Comparison of ENCODE assay signal across 11 mouse cellular contexts in genomic region chr15:97372611-97373131, GRCm38 (mm10).
DNase-seq lines count a peak whose midpoint lies in the region; ATAC-seq lines count a peak whose summit lies in the region.
"Had no signal": no experiment of that assay in that cellular context is flagged by ENCODE, and none has a peak within 500 bp of the region (broad histone marks: within the 10 kb centered on the region; RNA-seq: fewer than 3 reads in every experiment).

No protein-coding gene starts in this region.

- H3K9ac ChIP-seq in kidney, embryonic 16.5 days (replicated peaks; ENCODE audit: low read length) = peak overlapping the region; percentile 33; the same call in 1 of the 2 replicates
- peak overlapping the region; percentile 23; the same call in 1 of the 2 replicates for H3K9ac ChIP-seq in liver, embryonic 16.5 days (ENCODE audit: low read depth, low read length)
- H3K9ac ChIP-seq: forebrain, embryonic 15.5 days; neural tube, embryonic 12.5 days had no signal

- H3K27me3 ChIP-seq in kidney, embryonic 16.5 days (ENCODE audit: insufficient read depth, low read length) = no peaks in the 10 kb centered on the region
- no peaks in the 10 kb centered on the region for H3K27me3 ChIP-seq in liver, embryonic 16.5 days (ENCODE audit: control insufficient read depth, insufficient read depth, low read depth, low read length)
- H3K27me3 ChIP-seq: forebrain, embryonic 15.5 days had no signal

- peak; percentile 23 for DNase-seq in embryo, embryonic 11 days
- no peak for DNase-seq in embryo, embryonic 9.5 days (ENCODE audit: extremely low spot score)
- no peak for DNase-seq in kidney, postnatal 25 days
- DNase-seq in R1 (ENCODE audit: low read depth, low spot score) = peak; percentile 80
- no peak for DNase-seq in layer of hippocampus, adult 8-10 months (ENCODE audit: low spot score in 2 of 2)
- no peak for DNase-seq in gastrocnemius, postnatal 10 days
- DNase-seq: cerebellum, postnatal 14 days had no signal

- peak overlapping the region; percentile 53 for H3K27ac ChIP-seq in kidney, embryonic 16.5 days (ENCODE audit: low read length)
- H3K27ac ChIP-seq in liver, embryonic 16.5 days (ENCODE audit: low read length) = peak overlapping the region; percentile 52
- H3K27ac ChIP-seq: forebrain, embryonic 15.5 days; neural tube, embryonic 12.5 days had no signal

- no peak overlapping the region for H3K4me3 ChIP-seq in kidney, embryonic 16.5 days (ENCODE audit: low read length)
- H3K4me3 ChIP-seq in liver, embryonic 16.5 days (ENCODE audit: low read depth, low read length) = no peak overlapping the region
- H3K4me3 ChIP-seq: neural tube, embryonic 12.5 days had no signal

- 59% methylated on average over 6 of the region's 6 CpGs for WGBS in kidney, embryonic 16.5 days
- 52% methylated on average over 6 of the region's 6 CpGs for WGBS in liver, embryonic 16.5 days (ENCODE audit: insufficient replicate concordance)

- no peaks in the 10 kb centered on the region for H3K36me3 ChIP-seq in kidney, embryonic 16.5 days (ENCODE audit: insufficient read depth, low read length)
- H3K36me3 ChIP-seq in liver, embryonic 16.5 days (ENCODE audit: control insufficient read depth, insufficient read depth) = no peaks in the 10 kb centered on the region
- H3K36me3 ChIP-seq: forebrain, embryonic 15.5 days; neural tube, embryonic 12.5 days had no signal

- ATAC-seq in kidney, embryonic 16.5 days (ENCODE audit: low FRiP score, low TSS enrichment) = no peak
- no peak for ATAC-seq in liver, embryonic 16.5 days (ENCODE audit: low read depth)
- ATAC-seq: forebrain, embryonic 15.5 days had no signal

- H3K4me1 ChIP-seq in kidney, embryonic 16.5 days (ENCODE audit: insufficient read depth, low read length) = peaks cover 31% of the 10 kb centered on the region
- peaks cover 35% of the 10 kb centered on the region for H3K4me1 ChIP-seq in liver, embryonic 16.5 days (ENCODE audit: control insufficient read depth, low read depth, low read length)

- H3K4me2 ChIP-seq in kidney, embryonic 16.5 days (replicated peaks; ENCODE audit: low read depth, low read length) = no peak overlapping the region
- no peak overlapping the region for H3K4me2 ChIP-seq in liver, embryonic 16.5 days (ENCODE audit: low read depth, low read length)

- H3K9me3 ChIP-seq in kidney, embryonic 16.5 days (ENCODE audit: low read length) = no peaks in the 10 kb centered on the region
- H3K9me3 ChIP-seq in liver, embryonic 16.5 days (replicated peaks; ENCODE audit: control insufficient read depth, low read length) = no peaks in the 10 kb centered on the region
- H3K9me3 ChIP-seq: forebrain, embryonic 15.5 days; neural tube, embryonic 12.5 days had no signal

Comparison
In these comparisons a context has a peak if more than half of its experiments do, and no peak if none do; other contexts are left out.
1. DNase-seq: peak in embryo, embryonic 11 days (single experiment) and R1 (single experiment); none in embryo, embryonic 9.5 days (single experiment), kidney, postnatal 25 days (0 of 2), layer of hippocampus, adult 8-10 months (0 of 2) and gastrocnemius, postnatal 10 days (single experiment).